Mouse (Mus musculus) adipocyte (in vitro differentiated cells): ENCODE data around the gene Pias1.

Source experiments
- DNase-seq: peaks from one replicate; pipeline ENCODE4 v3.0.0-alpha.2; 2016; ENCODE audit warnings: low spot score

The Pias1 gene

GRCm38 (mm10) chr9:62857216-62857615 lies 130.5 kb downstream of the Pias1 start:
- DNase-seq: no peak

- no peak for DNase-seq
Measured at GRCm38 (mm10) chr9:62854483-62854882, 133.2 kb downstream of the Pias1 start.

- DNase-seq: no peak
Measured at GRCm38 (mm10) chr9:62851571-62851970, 136.2 kb downstream of the Pias1 start.

- no peak for DNase-seq
Measured at GRCm38 (mm10) chr9:62848641-62849040, 139.1 kb downstream of the Pias1 start.

- peak; percentile 91 for DNase-seq
Measured at GRCm38 (mm10) chr9:62847694-62848093, 140.0 kb downstream of the Pias1 start.

- DNase-seq: no peak
Measured at GRCm38 (mm10) chr9:62844461-62844860, 143.3 kb downstream of the Pias1 start.

- no peak for DNase-seq
Measured at GRCm38 (mm10) chr9:62843356-62844024, 144.2 kb downstream of the Pias1 start.

- no peak for DNase-seq
Measured at GRCm38 (mm10) chr9:62839172-62839770, 148.5 kb downstream of the Pias1 start.

- DNase-seq: peak; percentile 85
Measured at GRCm38 (mm10) chr9:62838506-62839171, 149.1 kb downstream of the Pias1 start, which contains the start of gene Cln6. Cln6 (plus strand) TSS chr9:62838785.

GRCm38 (mm10) chr9:62838146-62838505 lies 149.6 kb downstream of the Pias1 start:
- no peak for DNase-seq

GRCm38 (mm10) chr9:62837611-62838010 lies 150.1 kb downstream of the Pias1 start:
- DNase-seq: no peak

GRCm38 (mm10) chr9:62835705-62836446 lies 151.8 kb downstream of the Pias1 start:
- DNase-seq: no peak

GRCm38 (mm10) chr9:62834906-62835305 lies 152.8 kb downstream of the Pias1 start:
- DNase-seq: no peak

- no peak for DNase-seq
Measured at GRCm38 (mm10) chr9:62829877-62830276, 157.8 kb downstream of the Pias1 start.

- DNase-seq: peak; percentile 97
Measured at GRCm38 (mm10) chr9:62828662-62829086, 159.1 kb downstream of the Pias1 start.
